Mouse (Mus musculus) heart, embryonic 11.5 days (tissue): ENCODE results near the gene Fth1. TPM values are rescaled to one million over a fixed set of nuclear protein-coding genes. Genes with fewer than 3 reads are reported as not detected.

Source experiments
- ATAC-seq: fragments of 200-750 bp; cut with Nextera tagmentation; replicated peaks from 2 replicates; pipeline ENCODE4 v1.8.0; 2017; ENCODE audit warnings: moderate library complexity; ENCODE audit not compliant: insufficient number of reproducible peaks, low FRiP score, low TSS enrichment
- H3K27ac ChIP-seq: fragments of 300-500 bp; sonication (generic); 2 replicates; pipeline ENCODE4 v1.5.1; 2014; ENCODE audit warnings: mild to moderate bottlenecking, low read depth, low read length
- H3K27me3 ChIP-seq: fragments of 300-500 bp; sonication (generic); 2 replicates; pipeline ENCODE4 v1.6.1; 2014; ENCODE audit warnings: mild to moderate bottlenecking, low read length, mixed read lengths; ENCODE audit not compliant: control insufficient read depth, insufficient read depth
- H3K36me3 ChIP-seq: fragments of 300-500 bp; sonication (generic); 2 replicates; pipeline ENCODE4 v1.6.1; 2014; ENCODE audit warnings: mild to moderate bottlenecking, low read length, moderate library complexity, mixed read lengths; ENCODE audit not compliant: control insufficient read depth, insufficient read depth
- H3K4me1 ChIP-seq: fragments of 300-500 bp; sonication (generic); 2 replicates; pipeline ENCODE4 v1.6.1; 2014; ENCODE audit warnings: low read length; ENCODE audit not compliant: control insufficient read depth, insufficient read depth
- H3K4me2 ChIP-seq: fragments of 300-500 bp; sonication (generic); 2 replicates; pipeline ENCODE4 v1.6.1; 2014; ENCODE audit warnings: mild to moderate bottlenecking, moderate library complexity
- H3K4me3 ChIP-seq: fragments of 300-500 bp; sonication (generic); 2 replicates; pipeline ENCODE4 v1.5.1; 2014; ENCODE audit warnings: low read depth, low read length
- H3K9ac ChIP-seq: fragments of 300-500 bp; sonication (generic); 2 replicates; pipeline ENCODE4 v1.6.1; 2014; ENCODE audit warnings: mild to moderate bottlenecking, low read depth, low read length, moderate library complexity
- H3K9me3 ChIP-seq: fragments of 300-500 bp; sonication (generic); replicated peaks from 2 replicates; pipeline ENCODE4 v1.6.1; 2016; ENCODE audit warnings: low read length; ENCODE audit not compliant: control insufficient read depth
- WGBS: fragments of 180-500 bp; shearing (Covaris S2); extraction: QIAGEN DNeasy Blood & Tissue Kit; methylation state at CpG from one replicate; pipeline ENCODE4 v1.1.7; 2014; ENCODE audit not compliant: insufficient replicate concordance; 5-methylcytosine and 5-hydroxymethylcytosine counted together
- polyA plus RNA-seq: library from polyadenylated mRNA; unstranded; fragments of >200 nt; fragmentation: Nextera tagmentation; extraction: Ambion mirVana; gene quantifications from 2 replicates; pipeline ENCODE4 v1.2.1, GENCODE M21; 2014

The Fth1 gene
- polyA plus RNA-seq, 1 experiment from 2014 or later, result 2,294 TPM

DNA sequence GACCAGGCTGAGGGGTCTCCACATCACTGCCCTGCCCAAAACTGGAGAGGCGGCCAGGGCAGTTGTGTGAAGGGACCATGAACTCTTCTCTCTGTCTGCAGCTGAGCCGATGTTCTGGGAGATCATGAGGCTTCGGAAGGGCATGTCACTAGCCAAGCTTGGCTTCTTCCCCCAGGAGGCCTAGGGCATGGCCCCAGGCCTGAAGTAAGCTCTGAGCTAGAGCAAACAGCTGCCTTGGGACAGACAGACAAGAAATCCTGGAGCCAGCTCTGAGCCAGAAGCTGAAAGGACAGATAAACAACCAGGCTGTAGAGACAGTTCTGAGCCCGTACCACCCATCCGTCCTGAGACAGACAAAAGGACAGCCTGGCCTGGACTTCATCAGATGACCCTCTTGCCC is 54.0 kb downstream of the Fth1 start:
- H3K9ac ChIP-seq, result no peak overlapping the region
- no peak overlapping the region for H3K4me2 ChIP-seq
- peaks cover 11% of the 10 kb centered on the region for H3K4me1 ChIP-seq
- no peaks in the 10 kb centered on the region for H3K9me3 ChIP-seq
- 83% methylated on average over 5 of the region's 5 CpGs for WGBS
- H3K27me3 ChIP-seq, result no peaks in the 10 kb centered on the region
- H3K36me3 ChIP-seq, result peaks cover 3% of the 10 kb centered on the region; the same call in 1 of the 2 replicates
- no peak overlapping the region for H3K27ac ChIP-seq
- ATAC-seq, result no peak
- H3K4me3 ChIP-seq, result no peak overlapping the region

Other genes with a start within 250 kb of the Fth1 start
- gene Scgb2a2, start 133.0 kb upstream of the Fth1 start, polyA plus RNA-seq, result not detected in 2 replicates
- gene Incenp, start 81.0 kb upstream of the Fth1 start, polyA plus RNA-seq, result 62.6 and 67.2 TPM in 2 replicates
- 0.10 and 0.41 TPM in 2 replicates for gene Best1, start 21.0 kb downstream of the Fth1 start, polyA plus RNA-seq
- gene Rab3il1, start 21.1 kb downstream of the Fth1 start, polyA plus RNA-seq, result 50.8 and 54.0 TPM in 2 replicates
- 15.8 and 17.9 TPM in 2 replicates for gene Fads3, start 61.0 kb downstream of the Fth1 start, polyA plus RNA-seq
- gene Fads2, start 121.1 kb downstream of the Fth1 start, polyA plus RNA-seq, result 27.1 and 31.1 TPM in 2 replicates
- gene Fads1, start 202.3 kb downstream of the Fth1 start, polyA plus RNA-seq, result 64.6 and 65.8 TPM in 2 replicates
- 412 and 418 TPM in 2 replicates for gene Tmem258, start 223.4 kb downstream of the Fth1 start, polyA plus RNA-seq
- 59.3 and 70.9 TPM in 2 replicates for gene Fen1, start 223.6 kb downstream of the Fth1 start, polyA plus RNA-seq